Mouse (Mus musculus): ENCODE data around the gene Nexmif. TPM values are rescaled to one million over a fixed set of nuclear protein-coding genes. Genes with fewer than 3 reads are reported as not detected.

The Nexmif gene
- polyA plus RNA-seq, 1 experiment from 2014 or later: 4.0 TPM

DNA sequence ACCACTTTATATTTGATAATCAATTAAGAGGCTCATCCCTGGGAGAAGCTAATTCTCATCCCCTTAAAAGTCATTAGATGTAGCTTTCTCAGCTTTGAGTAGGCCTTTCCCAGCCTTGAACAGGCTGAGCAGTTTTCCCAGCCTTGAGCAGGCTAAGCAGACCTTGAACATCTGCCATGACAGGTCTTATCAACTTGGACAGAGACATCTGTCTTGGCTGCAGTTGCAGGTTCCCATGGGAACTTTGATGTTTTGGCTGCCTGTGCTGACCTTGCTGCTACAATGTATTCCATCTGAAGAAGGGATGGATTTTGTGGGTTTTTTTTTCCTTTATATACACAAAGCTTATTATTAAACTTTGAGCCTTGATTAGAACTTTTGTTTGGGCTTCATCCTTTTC lies 160.7 kb downstream of the Nexmif start:
- H3K27ac ChIP-seq: no peak overlapping the region
- H3K4me2 ChIP-seq (replicated peaks): no peak overlapping the region
- H3K9me3 ChIP-seq: no peaks in the 10 kb centered on the region
- H3K4me3 ChIP-seq: no peak overlapping the region
- peaks cover 26% of the 10 kb centered on the region for H3K27me3 ChIP-seq
- no peak for ATAC-seq (ENCODE audit: low FRiP score, low read depth)
- no peaks in the 10 kb centered on the region for H3K36me3 ChIP-seq
- H3K9ac ChIP-seq: no peak overlapping the region
- H3K4me1 ChIP-seq: no peaks in the 10 kb centered on the region

DNA sequence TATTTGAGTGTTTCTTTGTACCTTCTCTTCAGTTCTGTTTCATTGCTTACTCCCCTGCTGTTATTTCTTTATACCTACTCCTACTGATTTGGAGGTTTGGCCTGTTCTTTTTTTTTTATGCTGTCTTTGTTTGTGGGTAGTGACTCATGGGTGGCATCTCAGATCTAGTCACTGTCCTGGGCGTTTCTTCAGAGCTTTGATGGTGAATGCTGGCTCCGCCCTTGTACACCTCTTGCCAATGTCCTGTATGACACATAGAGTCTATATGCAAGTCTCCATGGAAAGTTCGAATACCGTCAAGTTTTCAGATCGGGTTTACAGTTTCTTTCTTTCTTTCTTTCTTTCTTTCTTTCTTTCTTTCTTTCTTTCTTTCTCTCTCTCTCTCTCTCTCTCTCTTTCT lies 167.1 kb downstream of the Nexmif start:
- Histone ChIP-seq H3K4me2 (replicated peaks) (no peak overlapping the region), H3K9ac (no peak overlapping the region), H3K27ac (no peak overlapping the region), H3K36me3 (no peaks in the 10 kb centered on the region), H3K4me1 (no peaks in the 10 kb centered on the region), H3K4me3 (no peak overlapping the region), H3K9me3 (no peaks in the 10 kb centered on the region), H3K27me3 (peaks cover 10% of the 10 kb centered on the region)
- no peak for ATAC-seq (ENCODE audit: low FRiP score, low read depth)
- WGBS: 81% methylated on average over 5 of the region's 5 CpGs

DNA sequence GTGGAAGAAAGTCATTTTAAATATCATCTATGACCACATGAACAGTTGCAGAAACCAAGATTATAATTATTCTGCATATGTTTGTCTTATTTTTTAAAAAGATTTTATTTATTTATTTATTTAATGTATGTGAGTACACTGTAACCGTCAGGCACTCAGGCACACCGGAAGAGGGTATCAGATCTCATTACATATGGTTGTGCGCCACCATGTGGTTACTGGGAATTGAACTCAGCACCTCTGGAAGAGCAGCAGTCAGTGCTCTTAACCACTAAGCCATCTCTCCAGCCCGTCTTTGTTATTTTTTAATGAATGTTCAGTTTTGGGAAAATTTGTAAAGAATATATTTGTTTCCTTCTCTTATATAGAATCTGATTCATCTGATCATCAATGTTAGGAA lies 168.2 kb downstream of the Nexmif start:
- no peak for ATAC-seq (ENCODE audit: low FRiP score, low read depth)

More for the DNA sequence above, 168.2 kb downstream of the Nexmif start:
- no peak overlapping the region for H3K9ac ChIP-seq
- no peaks in the 10 kb centered on the region for H3K4me1 ChIP-seq
- no peak overlapping the region for H3K27ac ChIP-seq
- H3K36me3 ChIP-seq: no peaks in the 10 kb centered on the region
- H3K27me3 ChIP-seq: peaks cover 15% of the 10 kb centered on the region
- no peak overlapping the region for H3K4me3 ChIP-seq
- WGBS: 41% methylated on average over 4 of the region's 4 CpGs
- no peaks in the 10 kb centered on the region for H3K9me3 ChIP-seq
- H3K4me2 ChIP-seq (replicated peaks): no peak overlapping the region

MicroRNAs within 50 kb of the gene (microRNA counts, 519-probe panel; counts per million panel counts)
- 2,726 counts per million, percentile 43 among the panel's probes with 10 or more counts for microRNA mmu-miR-672

Small RNA genes lying within 50 kb of the gene (microRNA-seq; reads per million reads assigned to microRNA genes)
- not detected for gene Gm24993
- gene Mir672: 167 reads per million, percentile 59 among the genes with 10 or more reads in this experiment

Other genes with a start within 250 kb of the Nexmif start
- gene Rlim, start 219.9 kb downstream of the Nexmif start, polyA plus RNA-seq (2015; fragmentation: Nextera tagmentation; extraction: Ambion mirVana): 35.8 and 39.6 TPM in 2 replicates
- 5.7 and 5.9 TPM in 2 replicates for gene Abcb7, start 212.7 kb upstream of the Nexmif start, polyA plus RNA-seq (2015; fragmentation: Nextera tagmentation; extraction: Ambion mirVana)

Data from limb, embryonic 13.5 days (tissue).